Mouse (Mus musculus) megakaryocyte-erythroid progenitor cell, adult 5-6 weeks (primary cell): ENCODE measurements around the gene Impg1. TPM values are rescaled to one million over a fixed set of nuclear protein-coding genes. Genes with fewer than 3 reads are reported as not detected.
A peak's percentile ranks its signal among the peaks of the same experiment; 100 is the strongest.

ENCODE experiments used
- ATAC-seq: replicated peaks from 2 replicates; pipeline ENCODE4 v1.8.0; 2016; ENCODE audit warnings: mild to moderate bottlenecking, inconsistent platforms; ENCODE audit not compliant: severe bottlenecking, poor library complexity, low FRiP score, low TSS enrichment
- total RNA-seq, 2 experiments: library from RNA; stranded (forward) in 1 of 2; stranded (reverse) in 1 of 2; fragments of 200-1000, 215-1000 nt in 1 of 2; fragments of >200 nt in 1 of 2; fragmentation: Nextera tagmentation in 1 of 2; gene quantifications; 2 replicates each; pipeline ENCODE4 v1.2.3; 2014 to 2017

Impg1 gene
- total RNA-seq (2014; fragmentation: Nextera tagmentation): not detected in 2 replicates
- total RNA-seq (2017): not detected in 2 replicates

DNA sequence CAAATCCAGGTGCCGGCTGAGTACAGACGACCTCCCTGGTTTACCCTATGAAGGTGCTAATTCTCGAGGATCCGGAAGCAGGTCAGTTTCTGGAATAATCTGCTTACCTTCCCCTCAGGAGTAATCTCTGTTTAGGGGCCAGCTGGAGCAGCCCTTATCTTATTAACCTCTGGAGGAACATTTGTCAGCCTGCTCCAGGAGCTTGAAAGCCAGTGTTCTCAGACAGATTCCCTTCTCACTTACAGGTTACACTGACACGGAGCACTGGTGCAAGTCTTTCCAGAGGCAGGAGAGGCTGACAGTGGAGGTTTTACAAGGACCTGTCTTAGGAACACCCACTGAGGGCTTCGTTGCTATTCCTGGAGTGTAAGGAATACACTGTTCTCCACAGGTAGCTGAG is at the start of gene Impg1:
Gene Impg1 (minus strand): TSS at position 101 of the 400 bp plus-strand sequence.
- no peak for ATAC-seq

DNA sequence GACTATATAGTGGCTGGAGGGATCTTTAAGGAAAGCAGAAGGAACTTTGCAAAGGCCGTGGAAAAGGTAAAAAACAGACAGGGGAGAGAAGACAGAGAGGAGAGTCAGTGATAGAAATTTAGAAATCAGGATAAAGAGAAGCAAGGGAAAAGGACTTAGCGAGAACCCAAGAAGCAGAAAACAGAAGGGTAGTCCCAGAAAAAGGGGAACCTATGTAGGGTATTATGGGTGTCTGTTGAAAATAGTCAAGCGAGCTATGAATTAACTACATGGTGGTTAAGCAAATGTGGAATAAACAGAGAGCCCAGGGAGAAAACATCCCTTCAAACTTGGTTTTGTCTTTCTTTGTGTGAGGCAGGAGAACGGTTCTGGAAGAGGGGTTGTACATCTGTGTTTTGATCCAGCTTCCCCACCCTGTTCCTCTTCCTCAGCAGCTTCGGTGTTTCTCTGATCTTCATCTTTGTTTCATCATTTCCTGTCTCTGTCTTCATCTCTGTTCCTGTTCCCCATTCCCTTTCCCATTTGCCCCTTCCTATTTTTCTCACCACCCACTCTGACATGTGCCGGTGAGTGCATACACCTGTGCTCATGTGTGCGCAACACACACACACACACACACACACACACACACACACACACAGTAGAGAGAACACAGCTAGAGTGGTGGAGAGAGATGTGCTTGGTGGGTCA is 44.3 kb upstream of the Impg1 start:
- ATAC-seq: no peak

DNA sequence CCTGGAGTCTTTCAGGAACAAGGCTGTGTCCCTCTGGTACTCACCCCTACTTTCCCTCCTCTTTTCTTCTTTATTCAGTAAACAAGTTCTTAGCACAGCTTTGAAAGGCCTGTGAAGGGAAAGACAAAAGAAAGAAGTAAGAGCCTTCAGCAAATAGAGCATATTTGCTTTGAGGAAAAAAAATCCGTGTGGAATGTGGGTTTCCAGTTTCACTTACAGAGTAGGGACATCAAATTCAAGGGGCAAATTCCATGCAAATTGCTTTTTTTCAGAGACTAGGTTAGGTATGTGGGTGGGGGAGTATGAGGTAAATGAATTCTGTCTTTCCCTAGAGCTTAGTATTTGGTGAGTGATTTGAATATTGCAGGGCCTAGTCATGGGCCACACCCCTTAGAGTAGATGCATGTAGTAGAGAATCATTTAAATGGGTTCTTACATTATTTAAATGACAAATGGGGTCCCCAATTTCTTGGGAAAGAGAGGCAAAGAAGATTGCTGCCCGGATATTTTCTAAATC is 39.3 kb upstream of the Impg1 start:
- ATAC-seq: no peak

DNA sequence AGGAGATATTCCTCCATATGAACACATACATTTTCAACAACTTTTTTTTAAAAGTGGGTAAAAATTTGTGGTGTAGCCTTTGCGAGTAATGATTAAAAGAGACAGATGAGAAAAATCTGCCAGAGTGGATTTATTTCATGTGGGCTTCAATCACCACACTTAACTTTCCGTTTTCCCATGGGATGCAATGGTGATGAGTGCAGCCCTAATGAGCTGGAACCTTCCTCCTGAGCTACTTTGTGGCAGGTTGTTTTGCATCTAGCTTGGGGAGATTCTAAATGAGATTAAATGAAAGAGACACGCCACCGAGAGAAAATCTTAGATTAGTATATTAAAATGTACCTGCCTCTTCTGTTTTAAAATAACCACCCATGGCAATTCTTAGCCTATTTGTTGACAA is 26.3 kb upstream of the Impg1 start:
- ATAC-seq: no peak

DNA sequence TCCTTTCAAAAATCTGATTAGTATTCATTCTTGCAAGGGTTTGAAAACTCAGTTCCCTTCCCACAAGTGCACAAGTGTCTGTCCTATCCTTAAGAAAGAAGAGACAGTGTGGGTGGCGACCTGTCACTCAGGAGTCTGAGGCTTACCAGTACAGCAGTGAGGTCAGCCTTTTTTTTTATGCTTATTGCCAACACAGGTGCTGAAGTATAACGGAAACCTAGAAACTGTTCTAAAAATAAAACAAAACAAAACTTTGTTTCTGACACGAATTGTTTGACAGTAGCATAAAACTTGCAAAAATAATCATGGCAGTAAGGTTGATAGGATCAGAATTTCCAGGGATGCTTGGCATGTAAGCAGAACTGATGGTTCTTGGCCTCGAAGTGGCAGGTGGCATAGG is 4.9 kb downstream of the Impg1 start:
- ATAC-seq: no peak

DNA sequence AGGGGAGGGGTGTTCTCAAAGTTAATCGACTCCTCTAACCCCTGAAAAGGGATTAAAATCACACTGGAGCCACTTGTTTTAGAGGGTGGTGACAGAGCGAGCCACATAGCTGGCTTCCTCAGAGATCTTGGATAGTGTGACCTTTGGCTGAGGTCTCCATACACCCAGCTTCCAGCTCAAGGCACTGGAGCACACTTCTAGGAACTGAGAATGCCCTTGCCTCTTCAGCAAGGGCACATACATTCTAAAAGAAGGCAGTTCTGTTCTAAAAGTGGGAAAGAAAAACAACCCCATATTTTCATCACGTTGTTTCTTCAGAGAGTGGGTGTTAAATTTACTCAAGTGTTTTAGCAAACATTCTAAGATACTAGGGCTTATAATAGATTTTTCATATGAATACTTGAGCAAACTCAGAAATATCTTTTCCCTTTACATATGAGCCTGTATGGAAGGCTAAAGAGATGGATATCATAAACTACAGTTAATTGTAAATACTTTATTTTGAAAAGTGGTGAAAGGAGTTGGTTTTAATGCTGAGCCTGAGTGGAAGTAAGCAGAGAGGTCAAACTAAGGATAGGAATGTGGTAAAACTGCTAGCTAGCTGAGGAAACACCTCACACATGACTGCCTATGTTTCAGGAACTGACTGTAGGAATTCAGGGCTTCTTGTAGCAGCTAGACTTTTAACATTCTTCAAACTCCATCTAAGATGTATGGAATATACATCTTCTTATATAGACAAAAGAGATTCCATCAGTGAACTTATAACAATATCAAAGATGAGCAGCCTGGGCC is 14.6 kb downstream of the Impg1 start:
- ATAC-seq: no peak

DNA sequence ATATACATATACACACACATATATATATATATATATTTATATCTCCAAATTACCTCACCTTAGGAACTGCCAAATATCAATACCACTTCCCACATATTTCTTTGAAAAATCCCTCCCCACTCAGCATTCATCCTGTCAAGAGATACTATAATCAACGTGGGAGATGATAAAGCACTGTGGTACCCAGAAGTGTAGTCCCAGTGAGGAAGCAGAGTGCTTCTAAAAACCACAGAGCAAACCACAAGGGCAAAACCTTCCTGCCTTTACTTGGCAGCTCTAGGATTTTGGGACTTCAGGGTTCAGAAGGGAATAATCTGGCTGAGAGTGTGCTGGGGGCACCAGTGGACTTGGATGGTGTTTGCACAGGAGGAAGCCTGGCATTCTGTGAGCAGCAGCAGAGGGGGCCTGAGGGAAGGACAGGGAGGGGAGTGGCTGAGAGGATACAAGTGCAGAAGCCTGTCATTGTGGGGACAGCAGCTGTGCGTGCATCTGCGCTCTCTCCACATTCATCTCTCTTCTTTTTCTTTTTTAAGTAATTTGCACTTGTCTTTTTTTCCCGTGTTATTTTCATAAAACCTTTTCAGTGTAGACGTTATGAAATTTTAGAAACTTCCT is 24.1 kb downstream of the Impg1 start:
- ATAC-seq: no peak

DNA sequence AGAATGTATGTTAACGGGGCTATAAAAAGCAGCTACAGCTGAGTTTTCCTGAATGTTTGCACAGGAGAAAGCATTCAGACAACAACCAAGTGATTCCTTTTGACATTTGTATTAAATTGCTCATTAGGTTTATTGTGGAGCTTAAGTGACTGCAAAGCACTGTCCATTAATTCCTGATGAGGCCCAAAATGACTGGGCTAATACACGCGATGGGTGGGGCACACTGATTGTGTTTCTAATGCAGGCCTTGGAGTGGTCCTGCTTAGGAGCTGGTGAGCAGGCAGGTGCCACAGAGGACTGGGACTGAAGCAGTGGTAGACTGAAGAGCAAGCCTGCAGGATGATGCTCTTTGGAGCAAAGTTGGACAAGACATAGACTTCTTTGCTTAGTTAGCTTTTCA is 73.9 kb downstream of the Impg1 start:
- no peak for ATAC-seq

DNA sequence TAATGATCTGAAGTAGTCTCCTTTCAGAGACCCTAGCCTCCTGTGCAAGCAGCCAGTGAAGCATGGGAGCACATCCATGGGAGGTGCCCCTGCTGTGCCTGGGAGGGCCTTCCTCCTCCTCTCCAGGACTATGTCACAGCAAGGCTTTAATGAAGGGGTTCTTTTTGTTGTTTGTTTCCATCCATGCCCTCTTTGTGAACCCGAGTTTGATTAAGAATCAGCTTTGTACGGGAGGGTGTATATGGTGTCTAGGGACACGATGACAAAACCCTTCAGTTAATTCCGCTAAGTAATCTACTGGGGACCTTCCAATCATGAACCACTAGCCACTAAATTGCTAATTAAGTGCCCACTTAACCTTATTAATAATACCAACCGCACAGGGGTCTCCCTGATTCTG is 74.3 kb downstream of the Impg1 start:
- no peak for ATAC-seq

DNA sequence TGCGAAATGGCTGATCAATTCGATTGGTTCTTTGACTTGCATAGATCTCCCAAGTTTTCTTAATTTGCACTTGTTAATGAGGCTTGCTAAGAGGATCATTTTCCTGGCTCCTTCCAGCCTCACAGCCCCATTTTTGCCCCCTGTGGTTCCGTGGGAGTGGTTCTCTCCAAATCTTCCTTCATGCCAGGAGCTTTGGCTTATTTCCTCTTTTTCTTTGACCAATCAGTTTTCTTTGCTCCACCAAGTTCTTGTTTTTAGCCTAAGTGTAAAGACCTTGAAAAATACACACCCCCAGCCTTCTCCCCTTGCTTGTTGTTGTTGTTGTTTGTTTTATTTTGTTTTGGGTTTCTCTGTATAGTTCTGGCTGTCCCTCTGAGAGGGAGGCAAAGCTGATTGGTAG is 77.4 kb downstream of the Impg1 start:
- ATAC-seq: no peak

DNA sequence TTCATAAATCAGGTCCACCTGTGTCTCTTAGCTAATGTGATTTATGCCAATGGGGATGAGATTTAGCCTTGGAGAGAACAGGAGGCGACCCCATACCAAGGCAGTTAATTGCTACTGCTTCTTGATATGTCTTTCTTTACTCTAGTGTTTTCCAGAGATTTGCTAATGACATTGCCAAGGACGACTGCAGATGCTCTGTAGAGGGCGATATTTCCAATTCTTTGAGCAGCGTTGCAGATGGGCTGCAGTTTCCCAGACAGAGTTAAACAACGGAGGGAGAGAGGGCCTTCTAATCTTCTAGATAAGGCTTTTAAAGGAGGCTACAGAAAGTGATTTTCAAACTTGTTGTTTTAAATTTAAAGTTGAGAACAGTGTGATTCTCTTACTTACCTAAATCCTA is 78.8 kb downstream of the Impg1 start:
- 0 out of 2 replicates have a peak, but pooled peaks have one; percentile 50 for ATAC-seq

DNA sequence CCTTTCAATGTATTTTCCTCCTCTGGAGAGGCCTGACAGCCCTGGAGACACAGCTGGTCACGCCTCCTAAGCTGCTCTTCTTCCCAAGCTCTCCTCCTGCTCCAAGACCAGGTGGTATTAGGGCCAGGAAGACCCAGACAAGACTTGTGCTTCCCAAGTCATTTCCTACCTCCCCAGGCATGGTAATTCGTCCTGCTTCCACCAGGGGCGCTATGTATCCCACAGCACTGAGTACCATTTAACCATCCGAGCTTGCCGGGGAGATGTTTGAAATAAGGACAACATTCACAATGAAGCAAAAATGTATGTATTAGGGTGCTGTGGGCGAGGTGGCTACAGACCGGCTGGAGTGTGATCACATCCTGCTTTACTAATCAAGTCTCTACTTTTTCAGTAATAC is 79.3 kb downstream of the Impg1 start:
- peak; percentile 80; the same call in 1 of the 2 replicates for ATAC-seq

DNA sequence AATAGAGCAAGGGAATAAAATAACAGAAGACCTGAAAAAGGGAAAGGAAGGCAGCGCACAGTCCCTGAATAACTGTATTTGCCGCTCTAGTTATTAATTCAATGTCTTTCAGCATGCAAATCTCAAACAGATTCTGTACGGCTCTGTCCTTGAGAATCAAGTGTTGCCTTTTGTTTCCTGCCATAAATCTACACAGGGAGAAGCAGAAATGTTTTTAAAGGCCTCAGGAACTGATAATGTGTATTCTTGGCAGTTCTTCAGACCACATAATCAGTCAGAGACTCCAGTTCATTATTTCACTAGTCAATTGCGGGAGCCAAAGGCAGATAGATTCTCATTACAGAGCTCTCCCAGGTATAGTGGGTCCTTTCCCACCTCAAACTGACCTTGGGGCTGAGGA is 82.6 kb downstream of the Impg1 start:
- ATAC-seq: 0 out of 2 replicates have a peak, but pooled peaks have one; percentile 44

DNA sequence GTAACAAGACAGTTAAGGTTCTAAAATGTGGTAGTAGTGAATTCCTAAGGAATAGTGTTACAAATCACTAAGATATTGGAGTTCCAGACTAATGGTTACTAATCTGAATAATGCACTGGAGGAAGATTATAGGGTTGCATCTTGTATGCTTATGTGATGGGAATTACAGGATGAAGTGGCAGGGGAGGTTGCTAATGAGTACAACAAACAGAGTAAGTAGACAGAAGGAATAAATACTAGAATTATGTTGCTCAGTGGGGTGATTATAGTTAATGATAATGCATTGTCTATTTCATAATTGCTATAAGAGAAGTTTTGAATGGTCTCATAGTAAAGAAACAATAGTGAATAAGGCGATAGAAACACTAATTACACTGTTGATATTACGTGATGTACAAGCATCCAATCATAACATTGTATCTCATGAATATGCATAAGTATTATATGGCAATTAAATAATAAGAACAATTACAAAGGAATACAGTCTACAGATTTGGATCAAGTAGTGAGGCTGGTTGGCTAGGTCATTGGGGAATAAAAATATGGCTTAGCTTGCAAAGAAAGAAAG is 85.1 kb downstream of the Impg1 start:
- ATAC-seq: no peak

DNA sequence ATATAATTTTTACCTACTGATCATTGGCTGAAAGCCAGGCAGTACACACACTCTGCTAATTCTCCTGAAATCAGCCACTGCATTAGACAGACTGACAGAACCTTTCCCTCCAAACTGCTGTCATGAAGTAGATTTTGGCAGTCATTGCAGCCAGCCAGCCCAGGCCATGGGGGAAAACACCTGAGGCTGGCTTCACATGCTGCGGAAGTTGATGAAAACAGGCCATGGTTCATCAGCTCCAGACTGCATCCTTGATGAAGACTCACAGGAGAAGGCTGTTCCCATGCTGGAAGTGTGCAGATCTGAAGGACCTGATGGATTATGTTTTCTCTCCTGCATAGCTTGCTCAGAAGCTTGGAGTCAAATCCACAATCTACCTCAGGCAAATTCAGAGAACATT is 91.2 kb downstream of the Impg1 start:
- ATAC-seq: no peak

DNA sequence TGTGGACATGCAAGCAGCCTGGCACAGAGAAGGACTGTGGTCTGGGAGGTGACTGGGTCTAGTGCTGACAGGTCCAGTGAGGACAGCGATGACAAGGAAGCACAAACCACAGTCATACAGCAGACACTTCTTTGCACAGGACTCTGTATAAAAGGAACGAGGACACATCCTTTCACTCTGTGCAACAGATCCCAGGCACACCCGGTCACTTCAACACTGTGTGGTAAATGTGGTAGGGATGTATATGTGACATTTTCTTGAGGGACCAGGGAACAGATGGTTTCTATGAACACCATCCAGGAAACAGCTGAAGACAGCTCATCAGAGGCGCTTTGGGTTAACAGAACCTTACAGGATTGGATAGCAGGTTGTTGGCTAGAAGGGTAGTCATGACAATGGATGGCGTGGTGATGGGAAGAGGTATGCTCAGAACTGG is 92.0 kb downstream of the Impg1 start:
- ATAC-seq: no peak

DNA sequence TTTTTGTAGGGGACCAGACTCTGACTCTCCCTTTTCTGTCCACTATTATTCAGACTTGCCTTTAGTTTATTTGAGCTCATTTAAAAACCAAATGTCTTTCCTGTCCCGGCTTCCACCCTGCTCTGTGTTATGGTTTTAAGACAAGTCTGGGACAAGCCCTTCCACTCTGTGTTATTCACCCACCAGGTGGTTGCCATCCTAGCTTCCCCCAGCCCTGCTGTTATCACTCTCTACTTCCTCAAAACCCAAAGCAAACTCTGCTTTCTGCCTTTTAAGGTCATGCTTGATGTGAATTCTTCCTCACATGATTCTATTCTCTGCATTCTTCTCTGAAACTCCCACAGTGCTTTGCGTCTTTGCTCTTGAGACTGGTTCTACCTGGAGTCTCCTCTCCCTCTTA is 96.6 kb downstream of the Impg1 start:
- no peak for ATAC-seq

DNA sequence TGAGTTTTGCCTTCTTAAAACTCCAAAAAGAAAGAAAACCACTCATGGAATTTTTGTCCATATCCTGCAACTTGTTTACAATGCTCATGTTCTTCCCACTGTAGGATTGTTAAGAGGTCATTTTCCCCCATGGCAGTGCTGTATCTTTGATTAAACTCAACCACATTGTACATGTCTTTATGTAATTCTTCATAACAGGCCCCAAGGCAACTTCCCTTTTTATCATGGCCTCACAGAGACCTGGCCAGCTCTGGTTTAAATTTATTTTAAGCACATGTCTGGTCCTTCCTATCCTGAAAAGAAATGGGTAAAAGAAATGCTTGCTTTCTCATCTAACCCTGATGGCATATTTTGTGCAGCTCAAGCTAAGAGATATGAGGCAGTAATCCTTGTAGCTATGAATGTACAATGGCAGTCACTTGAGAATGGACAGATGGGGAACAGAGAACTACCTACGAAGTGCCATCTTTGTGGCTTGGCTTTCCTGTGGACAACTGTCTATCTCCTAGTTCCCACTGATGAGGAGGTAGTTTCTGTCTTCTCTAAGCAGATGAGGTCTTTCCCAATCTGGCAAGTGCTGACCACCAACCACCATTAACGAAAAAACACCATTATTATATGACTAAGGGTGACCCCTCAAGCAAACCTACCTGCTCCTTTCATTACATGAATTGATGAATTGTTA is 97.6 kb downstream of the Impg1 start:
- no peak for ATAC-seq

DNA sequence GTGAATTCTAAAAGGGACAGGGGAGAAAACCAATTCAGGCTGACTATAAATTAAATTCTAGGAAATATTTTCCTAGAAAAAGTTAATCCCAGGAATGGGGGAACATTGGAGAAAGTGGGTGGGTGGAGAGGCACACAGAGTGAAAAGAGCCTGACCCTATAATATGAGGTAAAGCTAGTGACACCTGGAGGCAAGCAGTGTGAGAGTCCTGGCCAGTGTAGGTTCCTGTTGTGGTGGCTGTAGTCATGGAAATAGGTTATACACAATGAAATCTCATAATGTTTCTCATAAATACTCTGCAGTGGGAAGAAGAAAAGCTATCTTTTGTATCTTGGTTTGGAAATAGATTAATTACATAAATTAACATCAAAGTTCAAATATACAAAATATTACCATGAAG is 105.2 kb downstream of the Impg1 start:
- ATAC-seq: no peak
